In genomic region chr3:32708368-32709231, GRCm38 (mm10) we compare ENCODE assay signal across 8 mouse cellular contexts. TPM values are rescaled to one million over a fixed set of nuclear protein-coding genes. Genes with fewer than 3 reads are reported as not detected.
DNase-seq lines count a peak whose midpoint lies in the region; ATAC-seq and TF ChIP-seq lines count a peak whose summit lies in the region.

No protein-coding gene starts in this region.

- WGBS in hindbrain, postnatal 0 days: under 1% methylated on average over 90 of the region's 90 CpGs

- intact Hi-C loops in gastrocnemius, adult 2 months (cut with DNase I): loop anchor here (2.0 kb wide), 2 partner anchors 28 to 180 kb away; partner anchors contain the start of genes Mfn1, Mrpl47 and Ndufb5
- intact Hi-C loops in left cerebral cortex, adult 2 months (cut with DNase I): loop anchor here (2.0 kb wide), 1 partner anchor 28 kb away; the partner anchor contains the start of genes Mrpl47 and Ndufb5

- H3K9ac ChIP-seq in hindbrain, postnatal 0 days (replicated peaks; ENCODE audit: low read length): peak overlapping the region; percentile 69

- peak; percentile 98 for ATAC-seq in common myeloid progenitor, adult 5-6 weeks (replicated peaks; ENCODE audit: low read depth, poor library complexity, severe bottlenecking)
- ATAC-seq in hindbrain, postnatal 0 days: peak; percentile 100
- peak; percentile 95 for ATAC-seq in megakaryocyte, adult 5-6 weeks (ENCODE audit: poor library complexity, severe bottlenecking)

- TF ChIP-seq CTCF in gastrocnemius, adult 2 months (IDR thresholded peaks at IDR 0.05): no peak
- peak; percentile 53 for TF ChIP-seq CTCF in hindbrain, postnatal 0 days (IDR thresholded peaks at IDR 0.05; ENCODE audit: low read depth)
- TF ChIP-seq CTCF in left cerebral cortex, adult 2 months (IDR thresholded peaks at IDR 0.05): peak; percentile 23

- peaks cover 9% of the 10 kb centered on the region for H3K36me3 ChIP-seq in hindbrain, postnatal 0 days (ENCODE audit: insufficient read depth, low read length)

- peak overlapping the region; percentile 95 for H3K27ac ChIP-seq in gastrocnemius, adult 2 months
- peak overlapping the region; percentile 89 for H3K27ac ChIP-seq in hindbrain, postnatal 0 days
- H3K27ac ChIP-seq in left cerebral cortex, adult 2 months: peak overlapping the region; percentile 73

- no peaks in the 10 kb centered on the region for H3K4me1 ChIP-seq in hindbrain, postnatal 0 days (ENCODE audit: insufficient read depth, low read length)

- no peaks in the 10 kb centered on the region for H3K9me3 ChIP-seq in hindbrain, postnatal 0 days (ENCODE audit: low read length)

- H3K4me2 ChIP-seq in hindbrain, postnatal 0 days (ENCODE audit: low read depth, low read length): peak overlapping the region; percentile 87

- peak; percentile 100 for DNase-seq in ZHBTc4 (ENCODE audit: low read depth, low spot score)
- peak; percentile 99 for DNase-seq in gastrocnemius, adult 2 months
- peak; percentile 98 for DNase-seq in hindbrain, postnatal 0 days (ENCODE audit: low spot score)
- DNase-seq in left cerebral cortex, adult 2 months (ENCODE audit: extremely low spot score in 1 of 2, low spot score in 2 of 2): peak; percentile 94 to 97
- peak; percentile 96 to 97 for DNase-seq in right cerebral cortex, adult 2 months (ENCODE audit: low spot score in 2 of 2)
- peak; percentile 99 for DNase-seq in urinary bladder, postnatal 14 days (ENCODE audit: low spot score)

- H3K4me3 ChIP-seq in gastrocnemius, adult 2 months: peak overlapping the region; percentile 91
- H3K4me3 ChIP-seq in hindbrain, postnatal 0 days (ENCODE audit: low read length): peak overlapping the region; percentile 70
- peak overlapping the region; percentile 77 for H3K4me3 ChIP-seq in left cerebral cortex, adult 2 months

- H3K27me3 ChIP-seq in hindbrain, postnatal 0 days (ENCODE audit: insufficient read depth, low read length): no peaks in the 10 kb centered on the region

RNA-seq across cellular contexts. Expression of gene Actl6a, which starts 2.5 kb away (rescaled TPM):
- total RNA-seq in common myeloid progenitor, adult 5-6 weeks (2017): 85.9 and 95.0 TPM in 2 replicates
- total RNA-seq in gastrocnemius, adult 2 months (2021): 10 to 100 TPM; 13.1 to 16.0 TPM
- total RNA-seq in hindbrain, postnatal 0 days (2014; rRNA removed): 42.2 and 50.1 TPM in 2 replicates
- polyA plus RNA-seq in hindbrain, postnatal 0 days (2015; fragmentation: Nextera tagmentation; extraction: Ambion mirVana): 52.9 and 55.4 TPM in 2 replicates
- total RNA-seq in left cerebral cortex, adult 2 months (2021): 10 to 100 TPM; 16.7 to 17.7 TPM
- 79.1 and 92.8 TPM in 2 replicates for total RNA-seq in megakaryocyte, adult 5-6 weeks (2015)
- 45.4 and 58.9 TPM in 2 replicates for total RNA-seq in megakaryocyte, adult 5-6 weeks (2017)

RNA-seq across cellular contexts. Expression of gene Ndufb5, which starts 28.2 kb away (rescaled TPM):
- total RNA-seq in common myeloid progenitor, adult 5-6 weeks (2017): 130 TPM in 2 replicates
- total RNA-seq in gastrocnemius, adult 2 months (2021): 100 to 1,000 TPM; 524 to 701 TPM
- 494 and 640 TPM in 2 replicates for total RNA-seq in hindbrain, postnatal 0 days (2014; rRNA removed)
- polyA plus RNA-seq in hindbrain, postnatal 0 days (2015; fragmentation: Nextera tagmentation; extraction: Ambion mirVana): 397 and 399 TPM in 2 replicates
- 100 to 1,000 TPM; 198 to 210 TPM for total RNA-seq in left cerebral cortex, adult 2 months (2021)
- total RNA-seq in megakaryocyte, adult 5-6 weeks (2015): 166 and 191 TPM in 2 replicates
- 128 and 134 TPM in 2 replicates for total RNA-seq in megakaryocyte, adult 5-6 weeks (2017)

RNA-seq across cellular contexts. Expression of gene Mrpl47, which starts 28.8 kb away (rescaled TPM):
- total RNA-seq in common myeloid progenitor, adult 5-6 weeks (2017): 27.8 and 31.0 TPM in 2 replicates
- 10 to 100 TPM; 24.5 to 36.0 TPM for total RNA-seq in gastrocnemius, adult 2 months (2021)
- 4.4 and 7.5 TPM in 2 replicates for total RNA-seq in hindbrain, postnatal 0 days (2014; rRNA removed)
- polyA plus RNA-seq in hindbrain, postnatal 0 days (2015; fragmentation: Nextera tagmentation; extraction: Ambion mirVana): 27.7 and 29.1 TPM in 2 replicates
- total RNA-seq in left cerebral cortex, adult 2 months (2021): 10 to 100 TPM; 22.2 to 22.8 TPM
- total RNA-seq in megakaryocyte, adult 5-6 weeks (2015): 19.2 and 22.0 TPM in 2 replicates
- 6.7 and 14.0 TPM in 2 replicates for total RNA-seq in megakaryocyte, adult 5-6 weeks (2017)

Comparison
In these comparisons a context has a peak if more than half of its experiments do, and no peak if none do; other contexts are left out.
1. Peak in every context shown above with its lines: DNase-seq, ATAC-seq, H3K4me3 ChIP-seq and H3K27ac ChIP-seq.